Mouse (Mus musculus) adrenal gland, adult 2 months (tissue): Measurements from ENCODE around the gene Catsper4. TPM values are rescaled to one million over a fixed set of nuclear protein-coding genes. Genes with fewer than 3 reads are reported as not detected.
A peak's percentile ranks its signal among the peaks of the same experiment; 100 is the strongest.
"Not testable (repeated sequence)": the region's sequence is repeated elsewhere in the genome, so short reads cannot be mapped to it uniquely, and the experiment has no call there.

Experiments
- DNase-seq: peaks from one replicate; pipeline ENCODE4 v3.0.0; 2021
- long read RNA-seq: library from polyadenylated mRNA; stranded (forward); transcript quantifications from one replicate; pipeline ENCODE4 v2.0.0, GENCODE M21; 2021
- polyA plus RNA-seq: library from polyadenylated mRNA; depleted of rRNA; stranded (reverse); fragments of >200 nt; gene quantifications from 2 replicates; pipeline ENCODE4 v1.2.3, GENCODE M21; 2012; rRNA removed
- total RNA-seq, 2 experiments: library from RNA; stranded (reverse); gene quantifications; 2 replicates each; pipeline ENCODE4 v1.2.3; 2021

Catsper4 gene
- total RNA-seq (not detected), polyA plus RNA-seq (not detected in 2 replicates)
- long read RNA-seq, result 0 reads

GRCm38 (mm10) chr4:134227194-134227593 lies at the start of gene Catsper4:
Gene Catsper4, minus strand, starts transcription at chr4:134227383.
- no peak for DNase-seq

- DNase-seq, result peak; percentile 48
These were observed 46.5 kb upstream of the Catsper4 start for GRCm38 (mm10) chr4:134273417-134274345.

- DNase-seq, result no peak
These were observed 45.7 kb upstream of the Catsper4 start for GRCm38 (mm10) chr4:134272731-134273416.

DNA sequence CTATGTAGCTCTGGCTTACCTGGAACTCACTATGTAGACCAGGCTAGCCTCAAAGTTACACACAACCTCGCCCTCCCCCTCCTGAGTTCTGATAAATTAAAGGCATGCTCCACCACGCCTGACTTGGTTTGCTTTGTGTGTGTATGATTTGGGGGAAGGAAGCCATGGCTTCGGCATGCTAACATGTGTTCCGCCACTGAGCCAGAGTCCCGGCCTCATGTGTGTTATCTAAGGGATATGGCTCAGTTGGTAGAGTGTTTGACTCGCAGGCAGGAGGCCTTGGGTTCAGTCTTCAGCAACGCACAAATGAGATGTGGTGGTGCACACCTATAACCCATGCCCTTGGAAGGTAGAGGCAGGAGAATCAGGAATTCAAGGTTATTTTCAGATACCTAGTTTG lies 44.8 kb upstream of the Catsper4 start:
- DNase-seq, result no peak

DNA sequence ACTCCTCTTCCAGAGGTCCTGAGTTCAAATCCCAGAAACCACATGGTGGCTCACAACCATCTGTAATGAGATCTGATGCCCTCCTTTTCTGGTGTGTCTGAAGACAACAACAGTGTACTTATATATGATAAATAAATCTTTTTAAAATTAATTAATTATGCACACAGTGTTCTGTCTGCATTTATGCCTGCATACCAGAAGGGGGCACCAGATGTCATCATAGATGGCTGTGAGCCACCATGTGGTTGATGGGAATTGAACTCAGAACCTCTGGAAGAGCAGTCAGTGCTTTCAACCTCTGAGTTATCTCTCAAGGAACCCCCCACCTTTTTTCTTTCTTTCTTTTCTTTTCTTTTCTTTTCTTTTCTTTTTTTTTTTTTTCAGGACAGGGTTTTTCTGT lies 42.4 kb upstream of the Catsper4 start:
- DNase-seq, result not testable (repeated sequence)

DNA sequence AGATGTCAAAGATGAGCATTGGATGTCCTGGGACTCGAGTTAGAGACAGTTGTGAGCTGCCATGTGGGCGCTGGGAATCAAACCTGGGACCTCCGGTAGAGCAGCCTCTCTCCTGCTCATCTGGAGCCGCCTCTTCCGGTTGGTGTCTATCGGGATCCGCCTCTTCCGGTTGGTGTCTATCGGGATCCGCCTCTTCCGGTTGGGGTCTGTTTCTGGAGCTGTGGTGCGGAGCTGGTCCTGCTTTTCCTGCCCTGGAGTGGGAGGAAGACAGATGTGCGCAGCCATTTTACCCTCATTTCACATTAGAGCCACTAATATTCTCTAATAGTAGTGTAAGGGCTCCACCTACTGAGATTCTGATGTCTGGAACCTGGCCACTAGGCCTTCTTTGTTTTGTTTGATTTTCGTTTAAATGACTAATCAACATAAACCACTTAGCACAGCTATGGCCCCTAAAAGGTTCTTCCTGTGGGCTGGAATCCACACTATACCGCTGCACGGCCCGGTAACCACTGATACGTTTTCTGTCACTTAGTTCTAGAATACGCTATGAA lies 41.0 kb upstream of the Catsper4 start:
- DNase-seq, result no peak

- no peak for DNase-seq
These were observed 38.8 kb upstream of the Catsper4 start for GRCm38 (mm10) chr4:134265860-134266585.

DNA sequence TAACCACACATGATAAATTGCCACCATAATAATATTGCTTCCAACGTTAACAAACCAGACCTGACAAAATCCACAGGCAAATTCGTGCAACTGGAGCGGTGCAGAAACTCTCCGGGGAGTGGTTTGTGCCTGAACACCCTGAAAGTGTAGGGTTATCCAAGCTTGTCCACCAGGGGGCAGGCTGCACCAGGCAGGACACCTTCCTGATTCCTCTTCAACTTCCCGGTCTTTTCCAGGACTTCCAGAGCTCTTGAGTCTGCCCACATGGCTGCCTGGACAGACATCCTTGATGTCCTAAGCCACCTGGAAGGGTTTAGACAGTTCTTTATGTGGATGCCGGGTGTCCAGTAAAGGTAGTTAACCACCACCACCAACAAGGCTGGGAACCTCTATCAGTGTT lies 36.0 kb upstream of the Catsper4 start:
- DNase-seq, result peak; percentile 62

DNA sequence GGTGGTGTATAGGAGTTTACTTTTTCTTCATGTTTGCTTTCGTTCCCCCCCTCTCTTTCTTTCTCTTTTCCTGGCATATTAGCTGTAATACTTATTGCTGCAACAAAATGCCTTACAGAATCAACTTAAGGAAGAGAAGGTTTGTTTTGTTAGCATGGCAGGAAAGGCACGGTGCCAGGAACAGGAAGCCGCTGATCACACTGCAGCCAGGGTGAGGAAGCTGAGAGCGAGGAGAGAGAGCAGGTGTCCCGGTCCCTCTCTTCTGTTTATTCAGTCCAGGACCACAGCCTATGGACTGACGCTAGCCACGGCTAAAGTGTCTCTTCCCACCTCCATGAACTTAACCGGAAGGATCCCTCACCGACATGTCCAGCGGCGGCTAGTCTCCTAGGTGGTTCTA lies 31.2 kb upstream of the Catsper4 start:
- no peak for DNase-seq

GRCm38 (mm10) chr4:134257198-134258009 lies 30.2 kb upstream of the Catsper4 start:
- DNase-seq, result no peak

DNA sequence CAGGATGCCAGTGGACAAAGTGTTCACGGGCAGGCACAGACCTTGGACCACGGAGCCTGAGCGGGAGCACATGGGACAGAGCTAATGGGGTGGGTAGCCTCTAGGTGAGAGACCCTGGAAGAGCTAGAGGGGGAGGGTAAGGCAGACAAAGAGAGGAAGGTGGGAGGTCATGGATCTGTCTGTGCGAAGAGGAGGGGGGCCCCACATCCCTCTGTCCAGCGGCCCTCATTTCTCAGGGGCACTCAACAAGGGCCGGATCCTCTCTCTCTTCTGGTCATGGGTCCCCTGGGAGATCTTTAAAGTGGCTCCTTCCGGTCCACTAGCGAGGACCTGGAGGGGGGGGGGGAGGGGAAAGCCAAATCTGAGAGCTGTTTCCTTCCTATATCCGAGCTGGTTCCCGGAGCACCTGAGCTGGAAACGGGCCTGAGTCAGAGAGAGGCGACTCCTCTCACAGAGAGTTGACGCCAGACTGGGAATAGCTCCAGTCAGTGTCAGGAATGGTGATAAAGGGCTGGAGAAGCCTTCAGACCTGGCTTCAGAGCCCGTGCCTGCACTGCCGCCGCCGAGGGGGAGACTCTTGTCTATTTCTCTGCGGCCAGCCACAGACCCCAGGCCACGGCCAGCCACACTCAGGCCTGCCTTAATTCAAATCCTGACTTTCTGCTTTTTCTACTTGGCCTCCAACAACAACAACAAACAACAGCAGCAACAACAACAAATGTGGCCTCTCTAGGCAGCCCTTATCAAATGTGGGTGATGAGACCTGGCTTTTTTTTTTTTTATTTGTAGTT lies 29.4 kb upstream of the Catsper4 start:
- DNase-seq, result peak; percentile 51

GRCm38 (mm10) chr4:134255854-134256253 lies 28.7 kb upstream of the Catsper4 start:
- DNase-seq, result peak; percentile 21

DNA sequence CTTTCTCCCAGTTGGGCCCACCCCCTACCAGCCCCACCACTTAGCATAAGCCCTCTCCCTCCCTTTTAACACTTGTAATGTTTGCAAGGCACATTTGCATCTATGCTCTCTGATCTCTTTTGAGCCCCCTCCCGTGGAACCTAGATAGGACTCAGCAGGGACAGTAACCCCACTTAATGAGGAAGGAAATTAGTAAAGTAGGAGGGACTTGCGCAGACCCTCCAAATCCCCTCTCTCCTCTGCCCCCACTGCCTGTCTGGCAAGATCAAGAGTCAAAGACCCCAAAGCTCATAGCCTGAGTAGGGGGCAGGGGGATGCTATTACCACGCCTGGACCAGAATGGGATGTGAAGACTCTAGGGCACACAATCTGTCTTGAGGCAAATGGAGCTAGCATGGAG lies 27.7 kb upstream of the Catsper4 start:
- DNase-seq, result no peak

DNA sequence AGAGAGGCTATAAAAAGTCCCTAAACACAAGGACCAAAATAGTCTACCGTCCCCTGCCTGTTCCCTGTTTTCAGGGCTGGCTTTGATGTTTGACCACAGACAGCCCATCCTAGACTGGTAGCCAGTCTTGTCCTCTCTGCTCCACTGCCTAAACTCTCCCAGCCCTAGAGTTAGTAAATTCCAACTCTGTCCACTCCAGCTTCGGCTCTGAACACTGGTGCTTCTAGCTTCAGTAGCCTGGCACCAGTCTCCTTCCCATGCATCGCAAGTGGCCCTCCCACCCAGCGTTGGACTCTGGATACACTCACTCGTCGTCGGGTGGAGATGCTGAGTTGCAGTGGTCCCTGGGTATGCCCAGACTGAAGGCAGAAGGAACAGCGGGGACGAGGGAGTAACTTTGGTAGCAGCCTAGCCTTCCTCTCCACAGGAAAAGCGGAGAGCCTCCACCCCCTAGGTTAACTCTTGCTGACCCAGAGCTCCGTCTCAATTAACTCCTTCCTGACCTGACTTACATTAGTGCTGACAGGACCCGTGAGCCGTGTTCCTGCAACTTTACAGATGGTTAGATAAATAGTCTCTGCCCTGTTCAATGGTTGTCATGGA lies 26.6 kb upstream of the Catsper4 start, which contains the start of gene Grrp1:
TSS of gene Grrp1 (minus strand) at position 385 of the 603 bp plus-strand sequence.
- DNase-seq, result peak; percentile 35

DNA sequence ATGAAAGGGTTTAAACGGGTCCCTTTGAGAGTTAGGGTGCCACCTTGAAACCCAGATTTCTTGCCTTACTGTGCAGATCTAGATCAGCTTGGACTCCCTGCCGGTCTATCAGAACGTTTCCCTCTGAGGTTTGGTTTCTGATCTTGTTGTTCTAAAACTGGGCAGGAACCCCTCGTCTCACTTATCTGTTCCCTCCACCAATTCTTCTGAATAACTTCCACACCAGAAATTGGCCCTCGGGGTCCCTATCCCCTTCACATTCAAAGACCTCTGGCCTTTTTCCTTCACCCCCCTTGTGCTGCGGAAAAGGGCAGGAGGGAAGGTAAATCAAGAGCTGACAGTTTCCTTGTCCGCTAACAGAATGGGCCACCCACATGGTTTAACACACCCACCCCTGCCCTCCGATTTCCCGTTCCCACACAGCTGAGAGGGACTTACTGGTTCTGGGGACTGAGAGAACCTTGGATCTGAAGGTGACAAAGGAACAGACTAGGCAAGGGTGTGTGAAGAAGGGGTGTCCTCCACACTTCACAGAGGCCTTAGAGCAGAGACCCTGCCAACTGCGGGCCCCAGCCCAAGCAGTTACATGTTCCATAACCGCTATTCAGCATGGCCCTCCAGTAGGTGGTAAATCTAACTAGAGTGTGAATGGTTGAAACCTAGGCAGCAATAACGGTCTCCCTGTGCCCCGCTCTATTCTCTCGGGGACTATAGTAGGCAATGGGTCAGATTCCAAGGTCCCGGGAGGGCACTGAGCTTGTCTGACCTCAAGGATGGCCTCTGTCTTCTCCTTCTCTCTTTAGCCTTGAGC lies 25.9 kb upstream of the Catsper4 start:
- DNase-seq, result peak; percentile 38

DNA sequence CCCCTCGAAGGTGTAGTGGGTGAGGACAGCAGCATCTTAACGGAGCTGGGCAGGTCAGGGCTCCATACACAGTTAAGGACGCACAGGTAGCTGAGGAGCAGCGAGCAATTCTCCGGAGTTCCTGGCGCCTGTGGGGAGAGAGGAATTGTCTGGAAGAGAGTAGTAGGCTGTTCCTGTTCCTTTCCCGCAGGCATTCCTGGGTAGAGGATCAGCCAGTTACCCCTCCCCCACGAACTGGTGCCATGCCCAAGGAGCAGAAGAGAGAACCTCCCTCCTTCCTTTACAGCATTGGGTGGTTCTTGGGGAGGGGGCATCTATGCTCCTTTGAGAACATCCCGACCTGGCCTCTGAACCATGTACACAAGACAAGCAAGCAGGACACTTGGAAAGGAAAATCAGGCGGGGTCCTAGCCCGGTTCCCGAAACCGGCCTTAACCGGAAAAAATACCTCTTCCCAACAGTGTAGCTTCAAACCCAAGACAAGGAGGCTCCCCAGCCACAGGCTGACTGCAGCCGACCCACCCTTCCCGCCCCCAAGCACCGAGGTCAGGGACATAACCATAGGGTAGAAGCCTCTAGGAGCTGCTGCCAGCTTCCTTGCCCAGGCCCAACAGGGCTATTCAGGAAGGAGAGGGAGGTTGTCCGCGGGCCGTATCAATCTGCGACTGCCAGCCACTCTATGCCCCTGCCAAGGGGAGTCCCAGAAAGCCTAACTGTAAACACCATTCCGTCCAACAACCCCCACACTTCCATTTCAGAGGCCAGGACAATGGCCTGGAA lies 25.1 kb upstream of the Catsper4 start:
- peak; percentile 24 for DNase-seq

DNA sequence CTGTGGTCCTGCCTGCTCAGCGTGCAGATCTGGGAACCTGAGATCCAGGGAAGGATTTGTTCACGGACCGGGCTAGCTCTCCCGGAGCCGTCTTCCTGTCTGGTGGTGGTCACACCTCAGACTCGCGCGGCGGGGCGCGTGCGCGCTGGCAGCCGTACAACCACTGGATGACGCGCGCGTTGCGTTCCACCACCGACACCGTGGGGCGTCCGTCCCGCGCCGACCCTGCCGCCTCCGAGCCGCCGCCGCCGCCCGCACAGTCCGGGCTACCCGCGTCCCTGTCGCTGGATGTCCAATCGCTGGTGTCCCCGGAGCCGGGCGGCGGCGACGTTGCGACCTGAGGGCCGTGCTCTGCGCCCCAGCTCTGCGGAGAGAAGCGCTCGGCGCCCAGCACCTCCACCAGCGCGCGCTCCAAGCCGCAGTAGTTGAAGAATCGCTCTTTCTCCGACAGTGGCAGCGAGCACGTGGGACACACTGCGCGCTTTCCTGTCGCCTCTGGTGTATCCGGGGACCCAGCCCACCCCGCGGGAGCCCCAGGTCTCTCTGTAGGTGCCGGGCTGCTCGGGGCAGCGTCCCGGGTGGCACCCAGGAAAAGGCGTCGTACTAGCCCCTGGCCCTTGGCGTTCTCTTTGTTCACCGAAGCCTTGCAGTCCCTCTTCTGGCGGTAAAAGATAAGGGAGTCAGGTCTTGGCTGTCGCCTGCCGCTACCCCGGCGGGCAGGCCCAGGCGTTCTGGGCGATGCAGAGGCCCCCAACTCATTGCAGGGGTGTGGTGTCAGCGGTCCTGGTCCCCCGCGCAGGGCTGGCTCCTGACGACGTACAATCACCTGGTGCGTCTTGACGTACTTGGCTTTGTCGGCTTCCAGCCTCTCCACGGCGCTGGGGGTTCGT lies 24.3 kb upstream of the Catsper4 start:
- peak; percentile 45 for DNase-seq
